Mouse (Mus musculus) embryonic facial prominence, embryonic 14.5 days (tissue): Measurements from ENCODE around the gene Rpl23. TPM values are rescaled to one million over a fixed set of nuclear protein-coding genes. Genes with fewer than 3 reads are reported as not detected.

ENCODE experiments used
- ATAC-seq: fragments of 200-750 bp; cut with Nextera tagmentation; 2 replicates; pipeline ENCODE4 v1.8.0; 2017; ENCODE audit warnings: low read depth, moderate number of reproducible peaks, moderate TSS enrichment
- DNase-seq: peaks from one replicate; pipeline ENCODE4 v3.0.0-alpha.2; 2015; ENCODE audit warnings: low spot score
- H3K27ac ChIP-seq: fragments of 300-500 bp; sonication (generic); replicated peaks from 2 replicates; pipeline ENCODE4 v1.5.1; 2014; ENCODE audit warnings: low read depth, mild to moderate bottlenecking, low read length, moderate library complexity
- H3K27me3 ChIP-seq: fragments of 300-500 bp; sonication (generic); replicated peaks from 2 replicates; pipeline ENCODE4 v1.6.1; 2014; ENCODE audit warnings: low read length; ENCODE audit not compliant: control insufficient read depth, insufficient read depth
- H3K36me3 ChIP-seq: fragments of 300-500 bp; sonication (generic); 2 replicates; pipeline ENCODE4 v1.6.1; 2014; ENCODE audit warnings: low read length, mixed read lengths; ENCODE audit not compliant: control insufficient read depth, insufficient read depth
- H3K4me1 ChIP-seq: fragments of 300-500 bp; sonication (generic); 2 replicates; pipeline ENCODE4 v1.6.1; 2014; ENCODE audit warnings: antibody characterized with exemption, low read length; ENCODE audit not compliant: control insufficient read depth, insufficient read depth
- H3K4me2 ChIP-seq: fragments of 300-500 bp; sonication (generic); 2 replicates; pipeline ENCODE4 v1.6.1; 2014; ENCODE audit warnings: low read depth, mild to moderate bottlenecking, low read length, moderate library complexity, mixed read lengths
- H3K4me3 ChIP-seq: fragments of 300-500 bp; sonication (generic); 2 replicates; pipeline ENCODE4 v1.5.1; 2014; ENCODE audit warnings: low read depth, mild to moderate bottlenecking, low read length
- H3K9ac ChIP-seq: fragments of 300-500 bp; sonication (generic); 2 replicates; pipeline ENCODE4 v1.6.1; 2014; ENCODE audit warnings: low read depth, mild to moderate bottlenecking, low read length, moderate library complexity, mixed read lengths
- H3K9me3 ChIP-seq: fragments of 300-500 bp; sonication (generic); 2 replicates; pipeline ENCODE4 v1.6.1; 2016; ENCODE audit warnings: low read length; ENCODE audit not compliant: control insufficient read depth
- WGBS: fragments of 180-500 bp; shearing (Covaris S2); extraction: QIAGEN DNeasy Blood & Tissue Kit; methylation state at CpG from one replicate; pipeline ENCODE4 v1.1.7; 2014; 5-methylcytosine and 5-hydroxymethylcytosine counted together
- polyA plus RNA-seq: library from polyadenylated mRNA; unstranded; fragments of >200 nt; fragmentation: Nextera tagmentation; extraction: Ambion mirVana; gene quantifications from 2 replicates; pipeline ENCODE4 v1.2.1, GENCODE M21; 2014

Rpl23 gene
- polyA plus RNA-seq, 1 experiment from 2014 or later, result 810 TPM

GRCm38 (mm10) chr11:97775808-97776496 is 6.3 kb downstream of the Rpl23 start, which contains the start of gene 1700001P01Rik:
Gene 1700001P01Rik, minus strand, starts transcription at chr11:97775918.
- Histone ChIP-seq H3K27ac (no peak within 1 kb of the TSS), H3K4me3 (no peak within 1 kb of the TSS), H3K4me1 (peaks cover 10% of the 10 kb centered on the region), H3K36me3 (peaks cover 57% of the 10 kb centered on the region), H3K4me2 (no peak within 1 kb of the TSS), H3K27me3 (no peaks in the 10 kb centered on the region), H3K9me3 (no peaks in the 10 kb centered on the region), H3K9ac (no peak within 1 kb of the TSS)
- WGBS, result 50% methylated on average over 17 of the region's 17 CpGs
- ATAC-seq (no peak), DNase-seq (no peak)

DNA sequence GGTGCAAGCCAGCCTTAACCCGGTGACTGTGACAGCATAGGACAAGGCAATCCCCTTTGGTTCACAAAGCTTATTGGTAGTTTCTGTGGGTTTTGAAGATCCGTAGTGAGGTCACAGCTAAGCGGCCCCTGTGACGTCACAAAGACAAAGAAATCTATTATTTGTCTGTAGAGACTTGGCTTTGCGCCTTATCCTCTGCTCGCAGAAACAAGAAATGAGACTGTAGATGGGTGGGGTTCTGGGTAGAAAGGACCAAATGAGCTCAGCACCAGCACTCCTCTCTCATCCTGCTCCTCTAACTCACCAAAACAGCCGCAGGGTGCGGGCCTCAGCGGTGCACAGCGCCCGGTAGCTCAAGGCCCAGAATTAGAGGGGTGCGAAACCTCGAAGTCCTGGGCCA is 7.1 kb downstream of the Rpl23 start:
- ATAC-seq (no peak), DNase-seq (no peak)
- Histone ChIP-seq H3K9ac (no peak overlapping the region), H3K27ac (no peak overlapping the region), H3K9me3 (no peaks in the 10 kb centered on the region), H3K27me3 (no peaks in the 10 kb centered on the region), H3K4me1 (peaks cover 3% of the 10 kb centered on the region; the same call in 1 of the 2 replicates), H3K36me3 (peaks cover 49% of the 10 kb centered on the region), H3K4me3 (no peak overlapping the region), H3K4me2 (no peak overlapping the region)
- 80% methylated on average over 13 of the region's 13 CpGs for WGBS

GRCm38 (mm10) chr11:97771410-97771809 is 10.8 kb downstream of the Rpl23 start:
- WGBS, result 83% methylated on average over 14 of the region's 14 CpGs
- DNase-seq (no peak), ATAC-seq (no peak)
- no peaks in the 10 kb centered on the region for H3K9me3 ChIP-seq
- no peak overlapping the region for H3K4me2 ChIP-seq
- H3K9ac ChIP-seq, result no peak overlapping the region
- H3K27ac ChIP-seq, result no peak overlapping the region
- no peaks in the 10 kb centered on the region for H3K27me3 ChIP-seq
- no peaks in the 10 kb centered on the region for H3K4me1 ChIP-seq
- H3K4me3 ChIP-seq, result no peak overlapping the region
- peaks cover 13% of the 10 kb centered on the region for H3K36me3 ChIP-seq

- DNase-seq (no peak), ATAC-seq (no peak)
- WGBS, result 29% methylated on average over 2 of the region's 2 CpGs
- H3K27me3 ChIP-seq, result no peaks in the 10 kb centered on the region
- no peaks in the 10 kb centered on the region for H3K9me3 ChIP-seq
- no peak overlapping the region for H3K27ac ChIP-seq
- H3K4me2 ChIP-seq, result no peak overlapping the region
- H3K4me1 ChIP-seq, result peaks cover 4% of the 10 kb centered on the region
- no peak overlapping the region for H3K9ac ChIP-seq
- no peaks in the 10 kb centered on the region for H3K36me3 ChIP-seq
- H3K4me3 ChIP-seq, result no peak overlapping the region
Measured at GRCm38 (mm10) chr11:97769704-97770103, 12.5 kb downstream of the Rpl23 start.

GRCm38 (mm10) chr11:97766154-97766881 is 15.9 kb downstream of the Rpl23 start, which contains the start of gene Cwc25:
Gene Cwc25, minus strand, starts transcription at chr11:97766556.
- peak; percentile 96 for ATAC-seq
- Histone ChIP-seq H3K27me3 (no peaks in the 10 kb centered on the region), H3K36me3 (peaks cover 22% of the 10 kb centered on the region), H3K4me2 (peak within 1 kb of the TSS; percentile 76), H3K4me1 (peaks cover 4% of the 10 kb centered on the region), H3K27ac (peak within 1 kb of the TSS; percentile 92), H3K9ac (peak within 1 kb of the TSS; percentile 90), H3K9me3 (no peaks in the 10 kb centered on the region), H3K4me3 (peak within 1 kb of the TSS; percentile 84)
- peak; percentile 97 for DNase-seq
- WGBS, result 2% methylated on average over 38 of the region's 38 CpGs

- ATAC-seq (no peak), DNase-seq (no peak)
- Histone ChIP-seq H3K9me3 (no peaks in the 10 kb centered on the region), H3K4me3 (no peak overlapping the region), H3K36me3 (peaks cover 59% of the 10 kb centered on the region), H3K27ac (no peak overlapping the region), H3K4me2 (no peak overlapping the region), H3K4me1 (peaks cover 4% of the 10 kb centered on the region), H3K9ac (no peak overlapping the region), H3K27me3 (no peaks in the 10 kb centered on the region)
Measured at GRCm38 (mm10) chr11:97761638-97762037, 20.6 kb downstream of the Rpl23 start.

DNA sequence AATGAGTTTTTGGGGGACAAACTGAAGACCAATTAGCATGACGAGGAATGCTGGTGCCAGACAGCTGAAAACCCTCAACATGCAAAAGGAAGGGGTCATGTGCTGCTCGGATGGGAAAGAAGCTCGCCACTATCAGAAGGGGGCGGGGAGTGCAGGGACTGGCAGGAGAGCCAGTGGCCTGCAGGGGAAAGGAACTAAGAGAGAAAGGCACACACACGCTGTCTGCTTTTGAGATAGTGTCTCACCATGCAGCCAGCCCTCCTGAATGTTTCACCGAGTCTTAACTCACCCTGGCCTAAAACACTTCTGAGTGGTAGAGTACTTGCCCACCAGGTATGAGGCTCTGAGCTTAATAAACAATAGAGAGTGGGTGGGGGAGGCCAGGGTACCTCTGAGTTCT is 23.3 kb downstream of the Rpl23 start:
- Histone ChIP-seq H3K9me3 (no peaks in the 10 kb centered on the region), H3K27me3 (no peaks in the 10 kb centered on the region), H3K36me3 (peaks cover 80% of the 10 kb centered on the region), H3K4me1 (no peaks in the 10 kb centered on the region), H3K4me2 (no peak overlapping the region), H3K4me3 (no peak overlapping the region), H3K27ac (no peak overlapping the region), H3K9ac (no peak overlapping the region)
- DNase-seq, result no peak
- WGBS, result 81% methylated on average over 6 of the region's 6 CpGs
- no peak for ATAC-seq

GRCm38 (mm10) chr11:97758125-97758524 is 24.1 kb downstream of the Rpl23 start:
- ATAC-seq (no peak), DNase-seq (no peak)
- Histone ChIP-seq H3K27me3 (no peaks in the 10 kb centered on the region), H3K36me3 (peaks cover 84% of the 10 kb centered on the region), H3K9me3 (no peaks in the 10 kb centered on the region), H3K9ac (no peak overlapping the region), H3K4me2 (no peak overlapping the region), H3K4me1 (no peaks in the 10 kb centered on the region), H3K4me3 (no peak overlapping the region), H3K27ac (no peak overlapping the region)
- 91% methylated on average over 1 of the region's 1 CpGs for WGBS
